Mouse (Mus musculus): ENCODE measurements around the gene Myo3b. TPM values are rescaled to one million over a fixed set of nuclear protein-coding genes. Genes with fewer than 3 reads are reported as not detected.

The Myo3b gene
- total RNA-seq, 2 experiments from 2014 or later, result 0.52 to 0.68 TPM

GRCm38 (mm10) chr2:70379341-70379740, 340.4 kb downstream of the Myo3b start:
- DNase-seq, result no peak

- DNase-seq, result no peak
These were observed 341.0 kb downstream of the Myo3b start for GRCm38 (mm10) chr2:70379939-70380338.

GRCm38 (mm10) chr2:70388645-70389044, 349.7 kb downstream of the Myo3b start:
- no peak for DNase-seq

- no peak for DNase-seq
These were observed 350.2 kb downstream of the Myo3b start for GRCm38 (mm10) chr2:70389162-70389561.

- DNase-seq, result no peak
These were observed 358.9 kb downstream of the Myo3b start for GRCm38 (mm10) chr2:70397734-70398276.

- no peak for DNase-seq
These were observed 360.7 kb downstream of the Myo3b start for GRCm38 (mm10) chr2:70399441-70400115.

GRCm38 (mm10) chr2:70400321-70400720, 361.4 kb downstream of the Myo3b start:
- no peak for DNase-seq

GRCm38 (mm10) chr2:70404301-70404700, 365.4 kb downstream of the Myo3b start:
- DNase-seq, result no peak

GRCm38 (mm10) chr2:70406846-70407245, 367.9 kb downstream of the Myo3b start:
- DNase-seq, result no peak

GRCm38 (mm10) chr2:70407729-70408128, 368.8 kb downstream of the Myo3b start:
- DNase-seq, result peak; percentile 15

GRCm38 (mm10) chr2:70410298-70410885, 371.5 kb downstream of the Myo3b start:
- no peak for DNase-seq

GRCm38 (mm10) chr2:70412315-70412714, 373.4 kb downstream of the Myo3b start:
- no peak for DNase-seq

GRCm38 (mm10) chr2:70414386-70414785, 375.5 kb downstream of the Myo3b start:
- no peak for DNase-seq

GRCm38 (mm10) chr2:70415521-70415920, 376.6 kb downstream of the Myo3b start:
- no peak for DNase-seq

- DNase-seq, result no peak
These were observed 380.4 kb downstream of the Myo3b start for GRCm38 (mm10) chr2:70419336-70419735.

- DNase-seq, result no peak
These were observed 382.4 kb downstream of the Myo3b start for GRCm38 (mm10) chr2:70421144-70421874.

GRCm38 (mm10) chr2:70425611-70426010, 386.7 kb downstream of the Myo3b start:
- no peak for DNase-seq

GRCm38 (mm10) chr2:70443035-70443434, 404.1 kb downstream of the Myo3b start:
- peak; percentile 41 for DNase-seq

GRCm38 (mm10) chr2:70444141-70444540, 405.2 kb downstream of the Myo3b start:
- no peak for DNase-seq

GRCm38 (mm10) chr2:70456205-70456604, 417.3 kb downstream of the Myo3b start:
- no peak for DNase-seq

- no peak for DNase-seq
These were observed 424.7 kb downstream of the Myo3b start for GRCm38 (mm10) chr2:70463606-70464005.

- DNase-seq, result no peak
These were observed 432.2 kb downstream of the Myo3b start for GRCm38 (mm10) chr2:70471136-70471535.

- DNase-seq, result peak; percentile 27
These were observed 433.1 kb downstream of the Myo3b start for GRCm38 (mm10) chr2:70471861-70472620.
